Mouse (Mus musculus): Measurements from ENCODE around the gene H2-D1. TPM values are rescaled to one million over a fixed set of nuclear protein-coding genes. Genes with fewer than 3 reads are reported as not detected.
"Not testable (repeated sequence)": the region's sequence is repeated elsewhere in the genome, so short reads cannot be mapped to it uniquely, and the experiment has no call there.

H2-D1 gene
- polyA plus RNA-seq, 1 experiment from 2014 or later = 60.1 TPM

DNA sequence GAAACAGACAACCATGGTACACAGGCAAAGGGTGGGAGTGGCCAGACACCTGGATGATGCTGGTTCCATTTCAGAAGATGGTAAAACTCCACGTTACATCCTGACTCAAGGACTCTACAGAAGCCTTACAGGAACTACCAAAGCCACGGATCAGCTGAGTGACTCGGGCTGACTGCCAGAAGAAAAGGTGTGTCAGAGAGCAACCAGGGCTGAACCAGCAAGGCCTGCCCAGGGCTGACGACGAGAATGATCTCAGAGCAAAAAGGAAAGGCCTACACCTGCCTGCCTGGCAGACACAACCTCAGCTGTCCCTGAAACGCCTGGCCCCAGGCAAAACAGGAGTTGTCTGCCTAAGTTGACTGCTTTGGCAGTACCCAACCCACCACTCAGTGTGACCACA, 41.9 kb downstream of the H2-D1 start:
- 83% methylated on average over 6 of the region's 6 CpGs for WGBS
- no peak for DNase-seq (ENCODE audit: low spot score)
- H3K27ac ChIP-seq = no peak overlapping the region
- H3K36me3 ChIP-seq = no peaks in the 10 kb centered on the region
- H3K27me3 ChIP-seq (ENCODE audit: insufficient read depth, poor library complexity, severe bottlenecking) = peaks cover 9% of the 10 kb centered on the region; the same call in 1 of the 2 replicates
- H3K4me1 ChIP-seq (replicated peaks) = no peaks in the 10 kb centered on the region
- peaks cover 6% of the 10 kb centered on the region; the same call in 1 of the 2 replicates for H3K9me3 ChIP-seq
- H3K4me3 ChIP-seq = no peak overlapping the region

DNA sequence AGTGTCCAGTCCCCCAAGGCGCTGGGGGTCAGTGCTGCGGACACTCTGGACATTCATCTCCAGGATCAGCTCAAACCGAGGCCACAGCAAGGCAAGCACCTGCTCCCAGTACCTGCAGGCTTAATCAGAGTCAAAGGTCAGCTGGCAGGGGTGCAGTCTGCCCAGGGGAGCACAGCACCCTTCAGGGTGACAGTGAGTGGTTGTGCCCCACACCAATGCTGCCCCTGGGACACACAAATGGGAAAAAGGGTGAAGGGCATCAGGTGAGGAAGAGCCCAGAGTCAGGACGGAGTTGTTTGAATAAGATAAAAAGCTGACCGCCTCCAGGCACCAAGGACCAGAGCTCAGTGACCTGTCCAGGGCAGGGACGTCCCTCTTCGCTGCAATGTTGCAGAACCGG, 42.4 kb downstream of the H2-D1 start:
- not testable (repeated sequence) for H3K27ac ChIP-seq; H3K4me3 ChIP-seq; H3K9me3 ChIP-seq; DNase-seq (ENCODE audit: low spot score); H3K36me3 ChIP-seq; H3K4me1 ChIP-seq (replicated peaks)
- 79% methylated on average over 8 of the region's 8 CpGs for WGBS
- peaks cover 11% of the 10 kb centered on the region; the same call in 1 of the 2 replicates for H3K27me3 ChIP-seq (ENCODE audit: insufficient read depth, poor library complexity, severe bottlenecking)

Other genes with a start within 250 kb of the H2-D1 start
- 0.10 and 0.24 TPM in 2 replicates for gene Vwa7, start 246.2 kb upstream of the H2-D1 start, polyA plus RNA-seq (2016; fragmentation: Nextera tagmentation; extraction: Ambion mirVana)
- 5.2 and 5.6 TPM in 2 replicates for gene Sapcd1, start 234.7 kb upstream of the H2-D1 start, polyA plus RNA-seq (2016; fragmentation: Nextera tagmentation; extraction: Ambion mirVana)
- 3.9 and 6.4 TPM in 2 replicates for gene Msh5, start 216.0 kb upstream of the H2-D1 start, polyA plus RNA-seq (2016; fragmentation: Nextera tagmentation; extraction: Ambion mirVana)
- gene Clic1, start 212.8 kb upstream of the H2-D1 start, polyA plus RNA-seq (2016; fragmentation: Nextera tagmentation; extraction: Ambion mirVana) = 232 and 239 TPM in 2 replicates
- 536 and 664 TPM in 2 replicates for gene Ddah2, start 203.7 kb upstream of the H2-D1 start, polyA plus RNA-seq (2016; fragmentation: Nextera tagmentation; extraction: Ambion mirVana)
- gene Ly6g6c, start 197.3 kb upstream of the H2-D1 start, polyA plus RNA-seq (2016; fragmentation: Nextera tagmentation; extraction: Ambion mirVana) = 0.20 and 0.27 TPM in 2 replicates
- gene Mpig6b, start 196.5 kb upstream of the H2-D1 start, polyA plus RNA-seq (2016; fragmentation: Nextera tagmentation; extraction: Ambion mirVana) = 0.76 and 1.1 TPM in 2 replicates
- 0.76 and 0.97 TPM in 2 replicates for gene Ly6g6e, start 185.8 kb upstream of the H2-D1 start, polyA plus RNA-seq (2016; fragmentation: Nextera tagmentation; extraction: Ambion mirVana)
- gene Ly6g6d, start 184.7 kb upstream of the H2-D1 start, polyA plus RNA-seq (2016; fragmentation: Nextera tagmentation; extraction: Ambion mirVana) = 2.1 and 2.4 TPM in 2 replicates
- gene Ly6g6f, start 177.1 kb upstream of the H2-D1 start, polyA plus RNA-seq (2016; fragmentation: Nextera tagmentation; extraction: Ambion mirVana) = 0.67 and 0.80 TPM in 2 replicates
- 58.2 and 67.1 TPM in 2 replicates for gene Abhd16a, start 173.5 kb upstream of the H2-D1 start, polyA plus RNA-seq (2016; fragmentation: Nextera tagmentation; extraction: Ambion mirVana)
- gene Ly6g5c, start 154.5 kb upstream of the H2-D1 start, polyA plus RNA-seq (2016; fragmentation: Nextera tagmentation; extraction: Ambion mirVana) = not detected in 2 replicates
- gene Ly6g5b, start 147.3 kb upstream of the H2-D1 start, polyA plus RNA-seq (2016; fragmentation: Nextera tagmentation; extraction: Ambion mirVana) = 0.90 and 1.7 TPM in 2 replicates
- 33.1 and 33.5 TPM in 2 replicates for gene Gpank1, start 141.3 kb upstream of the H2-D1 start, polyA plus RNA-seq (2016; fragmentation: Nextera tagmentation; extraction: Ambion mirVana)
- gene Csnk2b, start 140.7 kb upstream of the H2-D1 start, polyA plus RNA-seq (2016; fragmentation: Nextera tagmentation; extraction: Ambion mirVana) = 303 and 328 TPM in 2 replicates
- gene D17H6S53E, start 136.4 kb upstream of the H2-D1 start, polyA plus RNA-seq (2016; fragmentation: Nextera tagmentation; extraction: Ambion mirVana) = 10.0 and 10.2 TPM in 2 replicates
- 0.16 and 0.49 TPM in 2 replicates for gene Apom, start 130.7 kb upstream of the H2-D1 start, polyA plus RNA-seq (2016; fragmentation: Nextera tagmentation; extraction: Ambion mirVana)
- 70.3 and 77.6 TPM in 2 replicates for gene Bag6, start 127.6 kb upstream of the H2-D1 start, polyA plus RNA-seq (2016; fragmentation: Nextera tagmentation; extraction: Ambion mirVana)
- 193 and 221 TPM in 2 replicates for gene Prrc2a, start 97.8 kb upstream of the H2-D1 start, polyA plus RNA-seq (2016; fragmentation: Nextera tagmentation; extraction: Ambion mirVana)
- 4.2 and 6.5 TPM in 2 replicates for gene Aif1, start 86.7 kb upstream of the H2-D1 start, polyA plus RNA-seq (2016; fragmentation: Nextera tagmentation; extraction: Ambion mirVana)
- 4.8 and 11.9 TPM in 2 replicates for gene Lst1, start 74.3 kb upstream of the H2-D1 start, polyA plus RNA-seq (2016; fragmentation: Nextera tagmentation; extraction: Ambion mirVana)
- 0.17 and 0.19 TPM in 2 replicates for gene Ltb, start 68.3 kb upstream of the H2-D1 start, polyA plus RNA-seq (2016; fragmentation: Nextera tagmentation; extraction: Ambion mirVana)
- not detected in 2 replicates for gene Tnf, start 60.7 kb upstream of the H2-D1 start, polyA plus RNA-seq (2016; fragmentation: Nextera tagmentation; extraction: Ambion mirVana)
- gene Lta, start 57.4 kb upstream of the H2-D1 start, polyA plus RNA-seq (2016; fragmentation: Nextera tagmentation; extraction: Ambion mirVana) = not detected in 2 replicates
- 0.42 and 0.46 TPM in 2 replicates for gene Gm16181, start 41.9 kb upstream of the H2-D1 start, polyA plus RNA-seq (2016; fragmentation: Nextera tagmentation; extraction: Ambion mirVana)
- gene Atp6v1g2, start 29.1 kb upstream of the H2-D1 start, polyA plus RNA-seq (2016; fragmentation: Nextera tagmentation; extraction: Ambion mirVana) = 7.6 and 12.9 TPM in 2 replicates
- gene Nfkbil1, start 26.9 kb upstream of the H2-D1 start, polyA plus RNA-seq (2016; fragmentation: Nextera tagmentation; extraction: Ambion mirVana) = 10.2 and 11.6 TPM in 2 replicates
- 661 and 692 TPM in 2 replicates for gene Ddx39b, start 21.0 kb upstream of the H2-D1 start, polyA plus RNA-seq (2016; fragmentation: Nextera tagmentation; extraction: Ambion mirVana)
- not detected in 2 replicates for gene H2-Q1, start 57.7 kb downstream of the H2-D1 start, polyA plus RNA-seq (2016; fragmentation: Nextera tagmentation; extraction: Ambion mirVana)
- 0.73 and 0.76 TPM in 2 replicates for gene H2-Q2, start 79.5 kb downstream of the H2-D1 start, polyA plus RNA-seq (2016; fragmentation: Nextera tagmentation; extraction: Ambion mirVana)
- gene H2-Q4, start 116.9 kb downstream of the H2-D1 start, polyA plus RNA-seq (2016; fragmentation: Nextera tagmentation; extraction: Ambion mirVana) = 2.2 and 2.9 TPM in 2 replicates
- 0.90 and 1.4 TPM in 2 replicates for gene H2-Q6, start 162.1 kb downstream of the H2-D1 start, polyA plus RNA-seq (2016; fragmentation: Nextera tagmentation; extraction: Ambion mirVana)
- gene H2-Q7, start 176.4 kb downstream of the H2-D1 start, polyA plus RNA-seq (2016; fragmentation: Nextera tagmentation; extraction: Ambion mirVana) = 12.1 and 14.3 TPM in 2 replicates
- gene H2-Q10, start 207.4 kb downstream of the H2-D1 start, polyA plus RNA-seq (2016; fragmentation: Nextera tagmentation; extraction: Ambion mirVana) = 0.17 and 0.21 TPM in 2 replicates
- not detected in 2 replicates for gene Pou5f1, start 243.3 kb downstream of the H2-D1 start, polyA plus RNA-seq (2016; fragmentation: Nextera tagmentation; extraction: Ambion mirVana)

All from hindbrain, embryonic 10.5 days (tissue).